Comparison of ENCODE assay signal across 7 mouse cellular contexts in genomic region chr7:132714236-132714923, GRCm38 (mm10).
DNase-seq lines count a peak whose midpoint lies in the region; ATAC-seq and TF ChIP-seq lines count a peak whose summit lies in the region.

No protein-coding gene starts in this region.

- peak; percentile 73 for ATAC-seq in forebrain, embryonic 16.5 days
- ATAC-seq in intestine, embryonic 14.5 days (replicated peaks; ENCODE audit: low FRiP score, low TSS enrichment, low read depth), result no peak; the same call in 1 of the 2 replicates
- ATAC-seq in limb, embryonic 13.5 days (ENCODE audit: low FRiP score, low read depth), result peak; percentile 54
- peak; percentile 55 for ATAC-seq in midbrain, embryonic 15.5 days (replicated peaks)

- peaks cover 52% of the 10 kb centered on the region for H3K4me1 ChIP-seq in bone marrow macrophage, adult 2 months (ENCODE audit: control insufficient read depth, insufficient read depth, low read length)
- peaks cover 22% of the 10 kb centered on the region for H3K4me1 ChIP-seq in forebrain, embryonic 16.5 days (replicated peaks; ENCODE audit: control insufficient read depth, insufficient read depth, low read length)
- H3K4me1 ChIP-seq in intestine, embryonic 14.5 days (replicated peaks; ENCODE audit: control insufficient read depth, insufficient read depth, low read length), result peaks cover 30% of the 10 kb centered on the region
- peaks cover 47% of the 10 kb centered on the region for H3K4me1 ChIP-seq in limb, embryonic 13.5 days
- H3K4me1 ChIP-seq in midbrain, embryonic 15.5 days, result peaks cover 24% of the 10 kb centered on the region

- H3K4me2 ChIP-seq in forebrain, embryonic 16.5 days (ENCODE audit: low read length), result no peak overlapping the region
- no peak overlapping the region for H3K4me2 ChIP-seq in intestine, embryonic 14.5 days (ENCODE audit: low read length)
- H3K4me2 ChIP-seq in limb, embryonic 13.5 days (replicated peaks), result no peak overlapping the region; the same call in 1 of the 2 replicates
- H3K4me2 ChIP-seq in midbrain, embryonic 15.5 days, result no peak overlapping the region

- H3K9ac ChIP-seq in forebrain, embryonic 16.5 days (replicated peaks; ENCODE audit: low read depth, low read length), result peak overlapping the region; percentile 30
- no peak overlapping the region for H3K9ac ChIP-seq in intestine, embryonic 14.5 days (ENCODE audit: low read length)
- 0 out of 2 replicates have a peak overlapping the region, but pooled peaks have one; percentile 25 for H3K9ac ChIP-seq in limb, embryonic 13.5 days
- no peak overlapping the region; the same call in 1 of the 2 replicates for H3K9ac ChIP-seq in midbrain, embryonic 15.5 days

- DNase-seq in NIH3T3 (ENCODE audit: low read depth), result peak; percentile 75
- no peak for DNase-seq in intestine, embryonic 14.5 days (ENCODE audit: low spot score)
- DNase-seq in B cell, adult 2 months, result no peak

- 15% methylated on average over 6 of the region's 6 CpGs for WGBS in forebrain, embryonic 16.5 days
- WGBS in intestine, embryonic 14.5 days, result 33% methylated on average over 6 of the region's 6 CpGs
- WGBS in limb, embryonic 13.5 days, result 50% methylated on average over 6 of the region's 6 CpGs
- 40% methylated on average over 6 of the region's 6 CpGs for WGBS in midbrain, embryonic 15.5 days

- H3K36me3 ChIP-seq in forebrain, embryonic 16.5 days (ENCODE audit: control insufficient read depth, insufficient read depth), result no peaks in the 10 kb centered on the region
- H3K36me3 ChIP-seq in intestine, embryonic 14.5 days (ENCODE audit: control insufficient read depth, insufficient read depth, low read length), result no peaks in the 10 kb centered on the region
- H3K36me3 ChIP-seq in limb, embryonic 13.5 days, result peaks cover 22% of the 10 kb centered on the region
- H3K36me3 ChIP-seq in midbrain, embryonic 15.5 days (replicated peaks), result no peaks in the 10 kb centered on the region

- H3K4me3 ChIP-seq in bone marrow macrophage, adult 2 months (ENCODE audit: insufficient read depth, low read length), result peak overlapping the region; percentile 26; the same call in 1 of the 2 replicates
- no peak overlapping the region for H3K4me3 ChIP-seq in forebrain, embryonic 16.5 days (replicated peaks; ENCODE audit: low read length)
- H3K4me3 ChIP-seq in intestine, embryonic 14.5 days (ENCODE audit: low read depth, low read length), result no peak overlapping the region
- H3K4me3 ChIP-seq in limb, embryonic 13.5 days, result no peak overlapping the region
- H3K4me3 ChIP-seq in midbrain, embryonic 15.5 days, result no peak overlapping the region

- peak overlapping the region; percentile 99 for H3K27ac ChIP-seq in bone marrow macrophage, adult 2 months (ENCODE audit: insufficient read depth, low read depth, low read length)
- peak overlapping the region; percentile 76 for H3K27ac ChIP-seq in forebrain, embryonic 16.5 days (ENCODE audit: low read length)
- H3K27ac ChIP-seq in intestine, embryonic 14.5 days (ENCODE audit: low read depth), result peak overlapping the region; percentile 55
- peak overlapping the region; percentile 61; the same call in 1 of the 2 replicates for H3K27ac ChIP-seq in limb, embryonic 13.5 days
- H3K27ac ChIP-seq in midbrain, embryonic 15.5 days, result peak overlapping the region; percentile 59

- H3K27me3 ChIP-seq in forebrain, embryonic 16.5 days (replicated peaks; ENCODE audit: control insufficient read depth, insufficient read depth, low read length), result no peaks in the 10 kb centered on the region
- H3K27me3 ChIP-seq in intestine, embryonic 14.5 days (replicated peaks; ENCODE audit: control insufficient read depth, insufficient read depth, low read length), result no peaks in the 10 kb centered on the region
- no peaks in the 10 kb centered on the region for H3K27me3 ChIP-seq in limb, embryonic 13.5 days
- H3K27me3 ChIP-seq in midbrain, embryonic 15.5 days (replicated peaks), result no peaks in the 10 kb centered on the region

- TF ChIP-seq POLR2A in bone marrow macrophage, adult 2 months (IDR thresholded peaks at IDR 0.05; ENCODE audit: borderline replicate concordance, low read depth, low read length), result 0 out of 2 replicates have a peak, but pooled peaks have one; percentile 46

- no peaks in the 10 kb centered on the region for H3K9me3 ChIP-seq in forebrain, embryonic 16.5 days (ENCODE audit: control insufficient read depth, low read length)
- no peaks in the 10 kb centered on the region for H3K9me3 ChIP-seq in intestine, embryonic 14.5 days (ENCODE audit: control insufficient read depth, low read length)
- no peaks in the 10 kb centered on the region for H3K9me3 ChIP-seq in limb, embryonic 13.5 days
- no peaks in the 10 kb centered on the region for H3K9me3 ChIP-seq in midbrain, embryonic 15.5 days

- TF ChIP-seq CTCF in bone marrow macrophage, adult 2 months (IDR thresholded peaks at IDR 0.05; ENCODE audit: low read depth, low read length), result no peak

Comparison
In these comparisons a context has a peak if more than half of its experiments do, and no peak if none do; other contexts are left out.
1. H3K9ac ChIP-seq: peak in forebrain, embryonic 16.5 days (single experiment) and limb, embryonic 13.5 days (single experiment); none in intestine, embryonic 14.5 days (single experiment) and midbrain, embryonic 15.5 days (single experiment).
2. Peak in every context shown above with its lines, with median percentiles within 50 percentile points of each other: H3K27ac ChIP-seq.